Mouse (Mus musculus) stomach, embryonic 14.5 days (tissue): ENCODE measurements at regions not wholly inside any gene's neighbourhood (a gene's known extent, or its start where the extent isn't known, plus 50 kb on each side); places are given as distances from the start of the nearest gene placed in this dataset.

Experiments used
- ATAC-seq: fragments of 200-750 bp; cut with Nextera tagmentation; 2 replicates; pipeline ENCODE4 v1.8.0; 2017; ENCODE audit warnings: low read depth, moderate TSS enrichment; ENCODE audit not compliant: insufficient number of reproducible peaks, insufficient read depth, low FRiP score
- H3K27ac ChIP-seq: fragments of 300-500 bp; sonication (generic); 2 replicates; pipeline ENCODE4 v1.5.1; 2014; ENCODE audit warnings: mild to moderate bottlenecking, low read length, moderate library complexity, mixed read lengths
- H3K27me3 ChIP-seq: fragments of 300-500 bp; sonication (generic); 2 replicates; pipeline ENCODE4 v1.6.1; 2014; ENCODE audit warnings: low read length, control low read depth, mixed read lengths; ENCODE audit not compliant: control insufficient read depth, insufficient read depth
- H3K36me3 ChIP-seq: fragments of 300-500 bp; sonication (generic); 2 replicates; pipeline ENCODE4 v1.6.1; 2014; ENCODE audit warnings: mild to moderate bottlenecking, control low read depth, low read length, moderate library complexity, mixed read lengths; ENCODE audit not compliant: control insufficient read depth, insufficient read depth
- H3K4me1 ChIP-seq: fragments of 300-500 bp; sonication (generic); 2 replicates; pipeline ENCODE4 v1.6.1; 2014; ENCODE audit warnings: low read length, control low read depth, mixed read lengths; ENCODE audit not compliant: control insufficient read depth, insufficient read depth
- H3K4me2 ChIP-seq: fragments of 300-500 bp; sonication (generic); replicated peaks from 2 replicates; pipeline ENCODE4 v1.6.1; 2014; ENCODE audit warnings: low read depth, low read length, control low read depth
- H3K4me3 ChIP-seq: fragments of 300-500 bp; sonication (generic); 2 replicates; pipeline ENCODE4 v1.5.1; 2014; ENCODE audit warnings: low read depth, low read length, control low read depth
- H3K9ac ChIP-seq: fragments of 300-500 bp; sonication (generic); replicated peaks from 2 replicates; pipeline ENCODE4 v1.6.1; 2014; ENCODE audit warnings: low read depth, mild to moderate bottlenecking, control low read depth, low read length, moderate library complexity, mixed read lengths
- H3K9me3 ChIP-seq: fragments of 300-500 bp; sonication (generic); 2 replicates; pipeline ENCODE4 v1.6.1; 2016; ENCODE audit warnings: low read depth, low read length, control low read depth; ENCODE audit not compliant: control insufficient read depth
- WGBS: fragments of 180-500 bp; shearing (Covaris S2); extraction: QIAGEN DNeasy Blood & Tissue Kit; methylation state at CpG from one replicate; pipeline ENCODE4 v1.1.7; 2014; 5-methylcytosine and 5-hydroxymethylcytosine counted together

DNA sequence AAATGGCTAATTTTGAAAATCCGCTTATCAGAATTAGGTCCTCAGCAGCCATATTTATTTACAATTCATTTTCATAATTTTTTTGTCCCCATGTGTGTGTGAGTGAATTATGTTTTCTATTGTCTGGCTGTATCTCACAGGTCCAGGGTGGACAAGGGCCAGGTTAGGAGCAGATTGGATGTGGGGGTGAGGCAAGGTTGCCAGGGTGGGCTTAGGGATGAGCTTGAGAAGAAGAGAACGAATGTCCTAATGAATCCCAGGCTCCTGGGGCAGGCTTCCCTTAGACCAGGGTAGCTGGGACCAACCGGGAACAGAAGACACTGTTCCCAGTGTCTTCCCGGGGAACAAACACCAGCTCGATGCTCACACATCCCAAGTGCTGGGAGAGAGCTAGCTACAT is 61.2 kb upstream of the Unc5a start:
- Histone ChIP-seq H3K36me3 (no peaks in the 10 kb centered on the region), H3K27ac (no peak overlapping the region), H3K4me3 (no peak overlapping the region), H3K4me2 (no peak overlapping the region), H3K27me3 (no peaks in the 10 kb centered on the region), H3K9me3 (no peaks in the 10 kb centered on the region), H3K9ac (no peak overlapping the region), H3K4me1 (0 out of 2 replicates have a peak, but pooled peaks cover 3% of the 10 kb centered on the region)
- 59% methylated on average over 5 of the region's 5 CpGs for WGBS
- no peak for ATAC-seq

DNA sequence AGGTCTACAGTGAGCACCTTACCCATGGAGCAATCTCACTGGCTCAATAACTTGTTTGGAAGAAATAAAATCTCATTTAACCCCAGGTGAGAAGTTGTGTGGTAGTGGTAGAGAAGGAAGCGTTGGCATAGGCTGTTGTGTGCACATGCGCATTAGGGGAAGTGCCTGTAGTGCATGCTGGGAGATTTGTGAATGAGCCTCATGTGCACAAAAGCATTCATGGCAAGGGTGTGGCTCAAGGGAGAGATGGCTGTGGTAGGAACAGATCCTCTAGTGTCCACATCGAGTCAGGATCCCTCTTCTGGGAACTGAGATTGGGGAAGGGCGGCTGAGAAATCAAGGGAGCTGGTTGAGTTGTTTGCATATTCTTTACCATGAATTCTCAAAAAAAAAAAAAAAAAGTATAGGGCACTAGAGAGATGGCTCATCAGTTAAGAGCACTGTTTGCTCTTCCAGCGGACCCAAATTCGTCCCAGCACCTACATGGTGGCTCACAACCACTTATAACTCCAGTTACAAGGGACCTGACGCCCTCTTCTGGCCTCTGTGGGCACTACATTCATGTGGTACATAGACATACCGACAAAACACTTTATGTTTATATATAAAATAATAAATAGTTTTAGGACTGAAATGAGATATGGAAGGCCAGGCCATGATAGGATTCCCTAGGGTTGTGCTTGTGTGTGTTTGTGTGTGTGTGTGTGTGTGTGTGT is 59.4 kb upstream of the Unc5a start:
- WGBS: 78% methylated on average over 8 of the region's 8 CpGs
- no peaks in the 10 kb centered on the region for H3K36me3 ChIP-seq
- H3K4me1 ChIP-seq: 0 out of 2 replicates have a peak, but pooled peaks cover 3% of the 10 kb centered on the region
- no peaks in the 10 kb centered on the region for H3K9me3 ChIP-seq
- ATAC-seq: no peak
- no peak overlapping the region for H3K9ac ChIP-seq
- H3K27ac ChIP-seq: no peak overlapping the region
- H3K4me3 ChIP-seq: no peak overlapping the region
- H3K4me2 ChIP-seq: no peak overlapping the region
- no peaks in the 10 kb centered on the region for H3K27me3 ChIP-seq

DNA sequence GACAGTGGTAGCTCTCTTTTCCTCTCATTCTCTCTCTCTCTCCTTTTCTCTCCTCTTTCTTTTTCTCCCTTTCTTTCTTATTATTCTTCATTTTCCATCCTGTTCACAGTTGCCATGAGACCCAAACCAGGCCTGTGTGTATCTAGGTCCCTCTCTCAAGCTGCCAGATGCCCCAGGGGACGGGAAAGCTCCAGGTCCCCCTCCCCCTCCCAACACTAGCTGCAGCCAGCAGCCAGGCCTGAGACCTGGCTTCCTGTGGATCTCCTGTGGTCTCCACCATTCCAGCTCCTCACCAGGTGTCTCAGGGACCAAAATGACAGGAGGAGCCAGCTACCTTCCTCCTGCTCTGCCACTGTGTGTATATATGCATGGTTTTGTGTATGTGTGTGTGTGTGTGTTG is 56.6 kb upstream of the Unc5a start:
- no peak for ATAC-seq

DNA sequence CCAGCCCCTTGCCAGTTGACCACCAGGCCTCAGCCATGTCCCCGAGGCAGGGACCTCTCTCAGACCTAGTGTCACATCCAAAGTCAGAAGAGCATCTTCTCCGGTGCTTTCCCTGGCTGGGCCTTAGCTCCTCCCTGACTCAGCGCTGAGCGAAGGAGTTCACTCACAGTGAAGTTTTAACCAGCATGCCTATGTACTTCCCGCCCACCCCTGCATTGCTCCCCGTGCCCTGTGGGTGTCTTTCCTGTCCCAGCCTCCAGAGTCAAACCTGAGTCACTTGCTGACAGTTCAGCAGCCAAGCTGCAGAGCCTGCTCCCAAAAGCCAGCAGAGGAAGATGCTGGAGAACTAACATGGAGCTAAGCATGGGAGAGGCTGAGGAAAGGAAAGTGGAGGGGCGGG is 55.6 kb upstream of the Unc5a start:
- Histone ChIP-seq H3K4me1 (no peaks in the 10 kb centered on the region), H3K27ac (no peak overlapping the region), H3K9ac (no peak overlapping the region), H3K4me2 (no peak overlapping the region), H3K9me3 (no peaks in the 10 kb centered on the region), H3K27me3 (no peaks in the 10 kb centered on the region), H3K36me3 (no peaks in the 10 kb centered on the region), H3K4me3 (no peak overlapping the region)
- 35% methylated on average over 7 of the region's 7 CpGs for WGBS
- no peak for ATAC-seq

More for the DNA sequence above, 56.6 kb upstream of the Unc5a start:
- no peak overlapping the region for H3K4me2 ChIP-seq
- no peak overlapping the region for H3K9ac ChIP-seq
- H3K27me3 ChIP-seq: no peaks in the 10 kb centered on the region
- H3K27ac ChIP-seq: no peak overlapping the region
- 26% methylated on average over 1 of the region's 1 CpGs for WGBS
- no peak overlapping the region for H3K4me3 ChIP-seq
- H3K4me1 ChIP-seq: 0 out of 2 replicates have a peak, but pooled peaks cover 2% of the 10 kb centered on the region
- H3K9me3 ChIP-seq: no peaks in the 10 kb centered on the region
- no peaks in the 10 kb centered on the region for H3K36me3 ChIP-seq

DNA sequence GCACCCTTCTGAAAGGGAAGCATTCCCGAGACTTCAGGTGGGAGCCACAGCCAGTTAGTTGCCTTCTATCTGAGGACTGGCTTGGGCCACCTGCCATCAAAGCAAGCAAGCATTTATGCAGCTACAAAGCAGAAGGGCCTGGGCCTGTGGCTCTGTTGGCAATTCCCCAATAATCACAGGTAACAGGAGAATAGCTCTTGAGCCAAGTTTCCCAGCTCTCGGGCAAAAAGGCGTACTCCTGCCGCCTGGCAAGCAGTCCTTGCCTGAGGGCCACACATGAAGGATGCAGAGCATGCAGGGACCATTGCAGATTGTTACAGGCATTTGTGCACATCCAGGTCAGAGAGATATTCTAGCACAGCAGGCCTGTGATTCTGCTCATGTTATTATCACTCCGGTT is 53.2 kb upstream of the Unc5a start:
- no peak overlapping the region for H3K27ac ChIP-seq
- 80% methylated on average over 5 of the region's 5 CpGs for WGBS
- no peaks in the 10 kb centered on the region for H3K36me3 ChIP-seq
- no peak overlapping the region for H3K4me3 ChIP-seq
- no peak for ATAC-seq
- H3K27me3 ChIP-seq: no peaks in the 10 kb centered on the region
- H3K4me2 ChIP-seq: no peak overlapping the region
- H3K9me3 ChIP-seq: no peaks in the 10 kb centered on the region
- no peaks in the 10 kb centered on the region for H3K4me1 ChIP-seq
- H3K9ac ChIP-seq: no peak overlapping the region
